Mouse (Mus musculus) lung, adult 2 months (tissue): ENCODE results near the gene Acot11. TPM values are rescaled to one million over a fixed set of nuclear protein-coding genes. Genes with fewer than 3 reads are reported as not detected.
A peak's percentile ranks its signal among the peaks of the same experiment; 100 is the strongest.
"Not testable (repeated sequence)": the region's sequence is repeated elsewhere in the genome, so short reads cannot be mapped to it uniquely, and the experiment has no call there.

Source experiments
- DNase-seq: peaks from one replicate; pipeline ENCODE4 v3.0.0; 2022
- H3K4me1 ChIP-seq: fragments of 200-500 bp; 2 replicates; pipeline ENCODE4 v1.6.1; 2011; ENCODE audit warnings: low read length; ENCODE audit not compliant: control insufficient read depth, insufficient read depth
- H3K4me3 ChIP-seq: fragments of 200-500 bp; replicated peaks from 2 replicates; pipeline ENCODE3; 2011; ENCODE audit warnings: low read depth, mild to moderate bottlenecking, control low read depth, low read length; ENCODE audit errors: extremely low read depth
- CTCF ChIP-seq: fragments of 200-500 bp; IDR thresholded peaks from 2 replicates; pipeline ENCODE4 v1.5.1; 2011; ENCODE audit warnings: mild to moderate bottlenecking, low read length, control low read depth; ENCODE audit not compliant: insufficient read depth
- POLR2A ChIP-seq: fragments of 200-500 bp; IDR thresholded peaks from 2 replicates; pipeline ENCODE4 v1.6.1; 2011; ENCODE audit warnings: low read depth, mild to moderate bottlenecking, control low read depth, low read length, borderline replicate concordance; ENCODE audit errors: extremely low read depth
- WGBS: fragments of 180-500 bp; shearing (Covaris S2); methylation state at CpG from one replicate; pipeline ENCODE4 v1.1.7; 2018; 5-methylcytosine and 5-hydroxymethylcytosine counted together
- polyA plus RNA-seq: library from polyadenylated mRNA; depleted of rRNA; stranded (reverse); fragments of >200 nt; gene quantifications from 2 replicates; pipeline ENCODE4 v1.2.3, GENCODE M21; 2012

Gene Acot11
- polyA plus RNA-seq, 1 experiment = 18.6 TPM

GRCm38 (mm10) chr4:106749699-106750098 is 55.1 kb downstream of the Acot11 start:
- peak; percentile 27 for DNase-seq
- no peak overlapping the region for H3K4me3 ChIP-seq
- TF ChIP-seq POLR2A (no peak), CTCF (peak; percentile 75)

GRCm38 (mm10) chr4:106747001-106747580 is 57.7 kb downstream of the Acot11 start:
- TF ChIP-seq CTCF (no peak), POLR2A (no peak)
- Histone ChIP-seq H3K4me1 (no peaks in the 10 kb centered on the region), H3K4me3 (no peak overlapping the region)
- DNase-seq = no peak
- 82% methylated on average over 1 of the region's 1 CpGs for WGBS

More at GRCm38 (mm10) chr4:106749699-106750098, 55.1 kb downstream of the Acot11 start:
- WGBS = 16% methylated on average over 7 of the region's 7 CpGs
- H3K4me1 ChIP-seq = no peaks in the 10 kb centered on the region

GRCm38 (mm10) chr4:106745862-106746261 is 58.9 kb downstream of the Acot11 start:
- 75% methylated on average over 7 of the region's 7 CpGs for WGBS
- Histone ChIP-seq H3K4me1 (no peaks in the 10 kb centered on the region), H3K4me3 (no peak overlapping the region)
- no peak for TF ChIP-seq POLR2A
- no peak for TF ChIP-seq CTCF
- DNase-seq = no peak

- H3K4me3 ChIP-seq = no peak overlapping the region
- TF ChIP-seq CTCF (no peak), POLR2A (no peak)
- WGBS = 68% methylated on average over 3 of the region's 3 CpGs
- H3K4me1 ChIP-seq = no peaks in the 10 kb centered on the region
- DNase-seq = no peak
Measured at GRCm38 (mm10) chr4:106737904-106738303, 66.9 kb downstream of the Acot11 start.

- 93% methylated on average over 1 of the region's 1 CpGs for WGBS
- H3K4me1 ChIP-seq, H3K4me3 ChIP-seq, DNase-seq: not testable (repeated sequence)
Measured at GRCm38 (mm10) chr4:106736884-106737283, 67.9 kb downstream of the Acot11 start.

GRCm38 (mm10) chr4:106733636-106734035 is 71.2 kb downstream of the Acot11 start, which contains the start of gene Fam151a:
Gene Fam151a (plus strand): TSS chr4:106733889.
- 51% methylated on average over 4 of the region's 4 CpGs for WGBS
- no peak for TF ChIP-seq POLR2A
- no peak for TF ChIP-seq CTCF
- Histone ChIP-seq H3K4me1 (no peaks in the 10 kb centered on the region), H3K4me3 (no peak within 1 kb of the TSS)
- DNase-seq = no peak

- Histone ChIP-seq H3K4me1 (no peaks in the 10 kb centered on the region), H3K4me3 (no peak within 1 kb of the TSS)
- DNase-seq = no peak
- 70% methylated on average over 7 of the region's 7 CpGs for WGBS
- no peak for TF ChIP-seq CTCF
- no peak for TF ChIP-seq POLR2A
Measured at GRCm38 (mm10) chr4:106730814-106731213, 74.0 kb downstream of the Acot11 start, which contains the start of gene Mroh7. Gene Mroh7 (minus strand): TSS chr4:106730925.

- H3K4me3 ChIP-seq = no peak overlapping the region
- H3K4me1 ChIP-seq = no peaks in the 10 kb centered on the region
- no peak for TF ChIP-seq CTCF
- TF ChIP-seq POLR2A = no peak
- 71% methylated on average over 4 of the region's 4 CpGs for WGBS
- DNase-seq = no peak
Measured at GRCm38 (mm10) chr4:106720631-106721030, 84.2 kb downstream of the Acot11 start.

- TF ChIP-seq CTCF = no peak
- no peak for TF ChIP-seq POLR2A
- H3K4me3 ChIP-seq = no peak overlapping the region
- WGBS = 85% methylated on average over 6 of the region's 6 CpGs
- no peaks in the 10 kb centered on the region for H3K4me1 ChIP-seq
- DNase-seq = no peak
Measured at GRCm38 (mm10) chr4:106713622-106714021, 91.2 kb downstream of the Acot11 start.

- peak; percentile 74 for DNase-seq
- H3K4me1 ChIP-seq = no peaks in the 10 kb centered on the region
- no peak overlapping the region for H3K4me3 ChIP-seq
- TF ChIP-seq CTCF (peak; percentile 98), POLR2A (no peak)
- WGBS = 2% methylated on average over 8 of the region's 8 CpGs
Measured at GRCm38 (mm10) chr4:106708408-106708807, 96.4 kb downstream of the Acot11 start.

GRCm38 (mm10) chr4:106707957-106708356 is 96.8 kb downstream of the Acot11 start:
- no peak for DNase-seq
- Histone ChIP-seq H3K4me3 (no peak overlapping the region), H3K4me1 (no peaks in the 10 kb centered on the region)
- WGBS = 32% methylated on average over 5 of the region's 5 CpGs
- TF ChIP-seq CTCF (no peak), POLR2A (no peak)
